Mouse (Mus musculus) forebrain, embryonic 15.5 days (tissue): ENCODE results near the gene M1ap. TPM values are rescaled to one million over a fixed set of nuclear protein-coding genes. Genes with fewer than 3 reads are reported as not detected.

Source experiments
- ATAC-seq: fragments of 200-750 bp; cut with Nextera tagmentation; replicated peaks from 2 replicates; pipeline ENCODE4 v1.8.0; 2017; ENCODE audit warnings: mild to moderate bottlenecking, moderate TSS enrichment, moderate library complexity
- H3K27ac ChIP-seq: fragments of 300-500 bp; sonication (generic); replicated peaks from 2 replicates; pipeline ENCODE4 v1.5.1; 2015; ENCODE audit warnings: mild to moderate bottlenecking, inconsistent platforms
- H3K27me3 ChIP-seq: fragments of 300-500 bp; sonication (generic); 2 replicates; pipeline ENCODE4 v1.6.1; 2015; ENCODE audit warnings: inconsistent platforms
- H3K36me3 ChIP-seq: fragments of 300-500 bp; sonication (generic); 2 replicates; pipeline ENCODE4 v1.6.1; 2015; ENCODE audit warnings: mild to moderate bottlenecking, inconsistent platforms
- H3K4me1 ChIP-seq: fragments of 300-500 bp; sonication (generic); 2 replicates; pipeline ENCODE4 v1.6.1; 2015; ENCODE audit warnings: inconsistent platforms
- H3K4me2 ChIP-seq: fragments of 300-500 bp; sonication (generic); replicated peaks from 2 replicates; pipeline ENCODE4 v1.6.1; 2015; ENCODE audit warnings: mild to moderate bottlenecking, inconsistent platforms
- H3K4me3 ChIP-seq: fragments of 300-500 bp; sonication (generic); 2 replicates; pipeline ENCODE4 v1.5.1; 2015; ENCODE audit warnings: mild to moderate bottlenecking, inconsistent platforms
- H3K9ac ChIP-seq: fragments of 300-500 bp; sonication (generic); replicated peaks from 2 replicates; pipeline ENCODE4 v1.6.1; 2015; ENCODE audit warnings: mild to moderate bottlenecking, inconsistent platforms
- H3K9me3 ChIP-seq: fragments of 300-500 bp; sonication (generic); 2 replicates; pipeline ENCODE4 v1.6.1; 2016; ENCODE audit warnings: inconsistent platforms
- WGBS: fragments of 180-500 bp; shearing (Covaris S2); methylation state at CpG from one replicate; pipeline ENCODE4 v1.1.7; 2015; ENCODE audit warnings: mixed read lengths; 5-methylcytosine and 5-hydroxymethylcytosine counted together
- polyA plus RNA-seq: library from polyadenylated mRNA; unstranded; fragments of >200 nt; fragmentation: Nextera tagmentation; extraction: Ambion mirVana; gene quantifications from 2 replicates; pipeline ENCODE4 v1.2.1, GENCODE M21; 2015

Gene M1ap
- polyA plus RNA-seq, 1 experiment from 2014 or later: not detected

DNA sequence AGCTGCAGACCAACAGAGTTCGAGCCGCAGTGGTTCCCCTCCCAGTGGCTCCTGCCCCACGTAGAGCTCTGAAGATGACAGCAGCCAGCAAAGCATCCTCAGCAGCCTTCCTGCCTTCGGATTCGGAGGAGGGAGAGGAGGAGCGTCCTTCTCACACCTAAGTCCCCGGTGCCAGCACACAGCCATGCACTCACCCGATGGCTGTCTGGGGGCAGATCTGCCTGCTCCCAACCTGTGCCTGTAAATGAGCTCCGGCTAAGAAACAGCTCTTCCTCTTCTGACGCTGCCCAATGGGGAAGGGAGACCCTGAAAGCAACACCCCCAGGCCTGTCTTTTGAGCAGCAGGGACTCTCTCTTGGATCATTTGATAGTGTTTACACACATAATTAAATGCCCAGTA is 83.1 kb downstream of the M1ap start:
- H3K27ac ChIP-seq: no peak overlapping the region
- H3K9me3 ChIP-seq: no peaks in the 10 kb centered on the region
- H3K4me2 ChIP-seq: no peak overlapping the region
- H3K36me3 ChIP-seq: no peaks in the 10 kb centered on the region
- WGBS: 20% methylated on average over 10 of the region's 10 CpGs
- H3K27me3 ChIP-seq: peaks cover 26% of the 10 kb centered on the region; the same call in 1 of the 2 replicates
- no peak for ATAC-seq
- H3K4me1 ChIP-seq: peaks cover 27% of the 10 kb centered on the region
- no peak overlapping the region for H3K9ac ChIP-seq
- H3K4me3 ChIP-seq: no peak overlapping the region

DNA sequence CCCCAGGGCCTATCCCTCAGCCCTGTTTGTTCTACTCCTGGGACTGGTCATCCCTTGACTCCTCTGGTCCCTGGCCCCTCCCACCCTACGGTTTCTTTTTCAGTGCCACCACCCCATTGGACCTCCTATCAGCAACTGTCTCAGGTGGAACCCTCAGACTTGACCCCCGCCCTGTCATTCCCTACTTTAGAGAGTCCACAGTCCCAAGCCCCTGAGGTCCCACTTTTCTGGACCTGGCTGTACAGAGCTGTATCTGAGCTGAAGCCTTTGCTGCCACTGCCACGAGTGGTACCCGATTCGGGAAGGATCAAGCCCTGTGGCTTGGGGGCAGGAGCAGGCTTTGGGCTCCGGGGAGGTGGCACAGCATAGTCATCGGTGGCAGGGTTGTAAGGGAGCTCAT is 84.4 kb downstream of the M1ap start:
- H3K36me3 ChIP-seq: no peaks in the 10 kb centered on the region
- H3K9ac ChIP-seq: no peak overlapping the region
- WGBS: 59% methylated on average over 7 of the region's 7 CpGs
- peaks cover 26% of the 10 kb centered on the region; the same call in 1 of the 2 replicates for H3K27me3 ChIP-seq
- H3K4me3 ChIP-seq: no peak overlapping the region
- ATAC-seq: no peak
- no peak overlapping the region for H3K4me2 ChIP-seq
- H3K4me1 ChIP-seq: peaks cover 27% of the 10 kb centered on the region
- H3K27ac ChIP-seq: no peak overlapping the region
- H3K9me3 ChIP-seq: no peaks in the 10 kb centered on the region

DNA sequence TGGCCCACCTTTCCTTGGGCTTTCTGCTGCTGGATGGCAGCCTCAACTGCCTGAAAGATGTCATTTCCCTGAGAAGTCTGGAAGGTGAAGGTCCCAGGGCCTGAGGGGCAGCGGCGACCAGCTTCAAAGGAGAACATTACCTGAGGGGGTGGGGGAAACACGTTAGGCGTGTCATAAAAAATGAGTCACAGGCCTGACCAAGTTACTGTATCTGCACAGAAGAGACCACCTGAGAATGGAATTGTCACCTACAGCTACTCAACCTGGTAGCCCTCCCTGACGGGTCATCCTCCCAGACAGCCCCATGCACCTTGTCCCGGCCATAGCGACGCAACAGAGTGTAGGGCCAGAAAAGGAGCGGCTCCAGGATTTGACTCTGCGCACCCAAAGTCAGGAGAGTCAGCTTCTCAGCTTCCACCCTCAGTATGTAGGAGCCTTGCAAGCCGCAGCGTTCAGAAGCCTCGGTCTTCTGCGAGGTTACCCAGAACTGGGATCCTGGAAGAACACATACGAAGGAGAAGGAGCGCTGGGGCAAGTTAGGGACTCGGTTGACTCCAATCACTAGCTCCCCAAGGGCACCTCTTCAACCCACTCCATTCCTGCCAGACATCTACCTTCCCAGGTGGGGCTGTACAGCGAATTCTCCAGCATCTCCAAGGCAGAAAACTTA is 85.4 kb downstream of the M1ap start:
- 27% methylated on average over 18 of the region's 18 CpGs for WGBS
- 0 out of 2 replicates have a peak overlapping the region, but pooled peaks have one; percentile 51 for H3K9ac ChIP-seq
- peaks cover 27% of the 10 kb centered on the region for H3K4me1 ChIP-seq
- no peaks in the 10 kb centered on the region for H3K9me3 ChIP-seq
- H3K4me3 ChIP-seq: peak overlapping the region; percentile 55
- H3K36me3 ChIP-seq: no peaks in the 10 kb centered on the region
- peaks cover 26% of the 10 kb centered on the region; the same call in 1 of the 2 replicates for H3K27me3 ChIP-seq
- no peak overlapping the region for H3K27ac ChIP-seq
- no peak for ATAC-seq
- peak overlapping the region; percentile 94 for H3K4me2 ChIP-seq

DNA sequence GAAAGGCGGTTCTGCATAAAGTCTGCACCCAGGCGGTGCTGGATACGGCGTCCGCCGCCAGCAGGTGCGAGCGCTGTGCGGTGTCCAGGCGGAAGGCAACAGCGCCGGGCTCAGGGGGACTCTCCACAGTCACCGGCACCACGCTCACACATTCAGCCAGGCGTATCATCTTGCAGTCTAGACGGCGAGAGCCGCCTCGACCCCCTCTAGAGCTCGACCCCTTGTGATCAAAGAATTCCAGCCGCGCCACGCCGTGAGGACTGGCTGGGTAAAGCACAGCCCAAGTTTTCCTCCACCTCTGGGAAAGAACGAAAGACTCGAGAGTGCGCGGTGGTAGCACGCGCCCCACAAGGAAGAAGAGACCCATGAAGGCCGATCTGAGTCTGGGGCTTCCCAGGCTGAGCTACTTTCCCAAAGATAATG is 86.1 kb downstream of the M1ap start:
- peak; percentile 46 for ATAC-seq
- Histone ChIP-seq H3K36me3 (no peaks in the 10 kb centered on the region), H3K9ac (peak overlapping the region; percentile 51), H3K27ac (no peak overlapping the region), H3K4me1 (peaks cover 27% of the 10 kb centered on the region), H3K4me2 (peak overlapping the region; percentile 94), H3K9me3 (no peaks in the 10 kb centered on the region), H3K4me3 (peak overlapping the region; percentile 55), H3K27me3 (peaks cover 26% of the 10 kb centered on the region; the same call in 1 of the 2 replicates)
- WGBS: under 1% methylated on average over 31 of the region's 31 CpGs

DNA sequence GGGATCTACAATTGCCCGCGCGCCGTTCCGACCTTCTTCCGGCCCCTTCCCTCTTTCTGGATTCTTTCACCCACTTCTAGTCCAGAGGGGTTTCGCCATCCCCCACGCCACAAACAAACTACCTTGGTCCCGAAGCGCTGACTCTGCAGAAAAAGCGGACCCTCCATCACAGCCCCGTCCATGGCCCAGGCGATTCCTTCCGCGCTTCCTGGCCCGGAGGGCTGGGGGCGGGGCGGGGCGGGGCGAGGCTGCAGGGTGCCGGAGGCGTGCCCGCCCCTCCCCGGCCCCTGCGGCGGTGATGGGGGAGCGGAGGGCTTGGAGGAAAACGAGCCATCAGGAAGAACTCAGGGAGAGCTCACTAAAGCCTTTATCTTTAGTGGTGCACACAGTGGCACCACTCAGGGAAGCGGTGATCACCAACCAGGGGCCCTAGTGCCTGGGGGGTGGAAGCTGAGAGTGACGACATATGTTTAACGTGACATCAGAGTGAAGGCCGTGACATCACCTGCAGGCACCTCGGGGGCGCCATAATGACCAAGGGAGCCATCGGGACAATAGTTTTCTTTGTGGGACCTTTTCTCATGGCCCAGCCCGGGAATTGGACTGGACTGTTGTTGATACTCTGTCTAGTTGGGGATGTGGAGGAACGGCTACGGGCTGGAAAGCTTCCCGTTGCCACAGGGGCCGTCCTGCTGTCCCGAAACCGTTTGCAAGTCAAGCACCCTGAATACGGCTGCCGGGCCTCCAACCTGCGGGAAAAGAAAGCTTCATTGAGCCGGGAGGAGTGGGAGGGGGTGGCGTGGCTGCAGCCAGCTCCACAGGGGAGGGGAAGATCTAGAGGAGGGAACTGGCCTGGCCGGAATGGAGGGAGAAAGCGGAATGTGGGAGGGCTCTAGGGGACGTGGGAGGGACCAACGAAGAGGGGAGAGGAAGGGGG is 86.8 kb downstream of the M1ap start, which contains the start of the genes Dok1 and Loxl3:
TSS of gene Dok1 (minus strand) at position 223 of the 937 bp plus-strand sequence.
TSS of gene Loxl3 (plus strand) at position 925 of the 937 bp plus-strand sequence.
- Histone ChIP-seq H3K27me3 (peaks cover 26% of the 10 kb centered on the region; the same call in 1 of the 2 replicates), H3K4me3 (peak within 1 kb of the TSS; percentile 55), H3K4me1 (peaks cover 32% of the 10 kb centered on the region), H3K4me2 (peak within 1 kb of the TSS; percentile 94), H3K36me3 (no peaks in the 10 kb centered on the region), H3K9ac (peak within 1 kb of the TSS; percentile 51), H3K27ac (peak within 1 kb of the TSS; percentile 52), H3K9me3 (no peaks in the 10 kb centered on the region)
- ATAC-seq: peak; percentile 70
- WGBS: under 1% methylated on average over 51 of the region's 51 CpGs

DNA sequence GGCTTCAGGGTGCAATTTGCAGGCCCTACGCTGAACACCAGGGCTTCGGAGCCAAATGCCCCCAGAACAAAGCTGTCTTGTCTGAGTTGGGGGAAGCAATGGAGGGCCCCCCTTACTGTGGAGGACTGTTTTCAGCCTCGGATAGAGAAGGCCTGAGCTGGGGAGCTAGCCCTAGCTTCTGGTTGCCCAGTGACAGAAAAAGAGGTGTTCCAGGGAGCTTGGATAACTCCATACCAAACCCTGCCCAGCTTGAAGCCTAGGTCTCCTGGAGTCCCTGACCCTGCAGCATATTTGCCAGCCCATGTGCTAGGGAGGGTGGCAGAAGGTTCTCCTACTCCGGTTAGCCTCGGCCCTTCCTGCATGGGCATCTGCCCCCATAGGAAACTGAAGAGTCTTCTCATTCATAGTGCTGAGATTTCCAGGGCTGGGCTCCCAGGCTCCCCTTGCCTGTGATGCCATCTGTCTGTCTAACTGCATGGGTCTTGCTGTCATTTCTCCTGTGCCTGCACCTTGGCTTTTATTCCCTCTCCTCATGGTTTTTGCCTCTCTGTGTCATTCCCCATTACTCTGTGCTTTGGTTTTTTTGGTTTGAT is 87.9 kb downstream of the M1ap start:
- Histone ChIP-seq H3K9me3 (no peaks in the 10 kb centered on the region), H3K36me3 (no peaks in the 10 kb centered on the region), H3K27ac (no peak overlapping the region), H3K4me1 (peaks cover 35% of the 10 kb centered on the region), H3K27me3 (peaks cover 21% of the 10 kb centered on the region; the same call in 1 of the 2 replicates), H3K9ac (peak overlapping the region; percentile 51), H3K4me2 (peak overlapping the region; percentile 94), H3K4me3 (peak overlapping the region; percentile 55)
- 21% methylated on average over 5 of the region's 5 CpGs for WGBS
- no peak for ATAC-seq

DNA sequence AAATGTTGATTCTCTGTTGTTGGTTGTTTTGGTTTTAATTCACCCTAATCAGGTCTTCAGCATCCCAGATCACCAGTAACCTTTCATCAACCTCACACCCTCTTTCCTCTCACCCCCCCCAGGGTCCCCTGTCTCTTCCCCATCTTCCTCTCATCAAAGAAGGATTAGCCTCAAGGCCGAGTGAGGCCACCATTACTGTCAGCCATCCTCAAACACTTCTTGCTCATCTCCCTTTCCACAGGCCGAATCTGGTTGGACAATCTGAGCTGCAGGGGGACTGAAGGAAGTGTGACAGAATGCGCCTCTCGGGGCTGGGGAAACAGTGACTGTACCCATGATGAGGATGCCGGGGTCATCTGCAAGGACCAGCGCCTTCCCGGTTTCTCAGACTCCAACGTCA is 90.5 kb downstream of the M1ap start:
- no peak overlapping the region for H3K27ac ChIP-seq
- H3K27me3 ChIP-seq: peaks cover 5% of the 10 kb centered on the region; the same call in 1 of the 2 replicates
- H3K9me3 ChIP-seq: no peaks in the 10 kb centered on the region
- H3K4me1 ChIP-seq: peaks cover 33% of the 10 kb centered on the region
- H3K4me2 ChIP-seq: no peak overlapping the region
- H3K9ac ChIP-seq: no peak overlapping the region
- WGBS: 84% methylated on average over 8 of the region's 8 CpGs
- H3K4me3 ChIP-seq: no peak overlapping the region
- no peaks in the 10 kb centered on the region for H3K36me3 ChIP-seq
- no peak for ATAC-seq

DNA sequence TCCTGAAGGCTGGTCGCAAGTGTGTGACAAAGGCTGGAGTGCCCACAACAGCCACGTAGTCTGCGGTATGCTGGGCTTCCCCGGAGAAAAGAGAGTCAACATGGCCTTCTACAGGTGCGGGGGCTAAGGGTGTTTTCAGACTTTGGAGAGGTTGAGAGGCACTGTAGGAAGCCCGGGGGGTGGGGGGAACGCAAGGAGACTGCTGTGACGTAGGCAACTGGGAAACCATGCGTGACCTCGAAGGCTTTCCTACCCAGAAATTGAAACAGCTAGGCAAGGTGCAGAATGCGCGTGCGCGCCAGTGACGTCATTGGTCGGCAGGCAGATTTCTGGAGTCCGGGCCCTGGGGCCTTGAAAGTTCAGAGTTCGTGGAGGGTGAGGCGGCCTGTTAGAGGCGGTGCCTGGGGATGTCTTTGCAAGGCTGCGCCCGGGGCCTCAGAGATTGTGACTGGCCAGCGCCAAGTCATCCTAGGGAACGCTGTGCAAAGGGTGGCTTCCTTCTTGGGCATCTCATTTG is 91.9 kb downstream of the M1ap start:
- peak; percentile 59 for ATAC-seq
- no peaks in the 10 kb centered on the region for H3K27me3 ChIP-seq
- H3K36me3 ChIP-seq: no peaks in the 10 kb centered on the region
- H3K4me3 ChIP-seq: peak overlapping the region; percentile 38
- 9% methylated on average over 24 of the region's 24 CpGs for WGBS
- peaks cover 20% of the 10 kb centered on the region for H3K4me1 ChIP-seq
- peak overlapping the region; percentile 40 for H3K9ac ChIP-seq
- H3K27ac ChIP-seq: no peak overlapping the region
- no peaks in the 10 kb centered on the region for H3K9me3 ChIP-seq
- peak overlapping the region; percentile 69 for H3K4me2 ChIP-seq

DNA sequence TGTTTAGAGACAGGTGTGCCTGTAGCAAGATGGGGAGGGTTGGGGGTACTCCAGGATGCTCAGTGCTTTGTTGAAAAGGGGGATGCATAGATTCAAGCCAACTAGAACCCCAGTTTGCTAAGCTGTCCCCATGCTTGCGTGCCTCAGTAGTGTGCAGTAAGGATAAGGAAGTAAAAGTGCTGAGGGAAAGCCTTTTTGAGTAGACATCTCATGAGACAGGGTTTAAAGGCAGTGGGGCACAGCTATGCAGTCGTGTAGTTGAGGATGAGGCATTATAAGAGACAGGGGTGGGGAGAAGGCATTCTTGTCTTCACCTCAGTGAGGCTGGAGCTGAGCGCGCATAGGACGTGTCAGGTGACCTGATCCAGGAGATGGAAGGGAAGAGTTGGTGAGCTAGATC is 93.9 kb downstream of the M1ap start:
- Histone ChIP-seq H3K9me3 (no peaks in the 10 kb centered on the region), H3K4me1 (peaks cover 8% of the 10 kb centered on the region), H3K36me3 (no peaks in the 10 kb centered on the region), H3K27ac (no peak overlapping the region), H3K27me3 (no peaks in the 10 kb centered on the region), H3K4me3 (no peak overlapping the region), H3K4me2 (no peak overlapping the region), H3K9ac (no peak overlapping the region)
- 78% methylated on average over 5 of the region's 5 CpGs for WGBS
- no peak for ATAC-seq

DNA sequence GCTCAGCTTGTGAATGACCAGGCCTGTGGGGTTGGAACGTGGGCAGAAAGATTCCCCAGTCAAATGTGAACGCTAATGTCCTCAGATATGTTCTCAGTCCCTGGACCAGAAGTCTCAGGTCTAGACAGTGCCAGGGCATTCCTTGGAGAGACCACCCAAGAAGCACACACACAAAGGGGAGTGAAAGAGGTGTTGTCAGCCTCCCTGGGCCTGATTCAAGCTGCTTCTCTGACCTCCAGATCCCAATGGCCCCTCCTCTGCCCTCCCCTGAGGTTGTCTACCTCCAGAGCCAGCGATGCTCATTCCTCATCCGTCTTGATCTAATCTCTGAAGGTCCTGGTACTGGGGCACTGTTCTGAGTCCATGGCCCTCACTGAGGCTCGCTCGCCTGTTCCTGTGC is 96.9 kb downstream of the M1ap start:
- H3K4me1 ChIP-seq: peaks cover 3% of the 10 kb centered on the region
- no peaks in the 10 kb centered on the region for H3K9me3 ChIP-seq
- H3K27me3 ChIP-seq: no peaks in the 10 kb centered on the region
- no peak overlapping the region for H3K9ac ChIP-seq
- no peak overlapping the region for H3K27ac ChIP-seq
- ATAC-seq: no peak
- H3K36me3 ChIP-seq: no peaks in the 10 kb centered on the region
- H3K4me2 ChIP-seq: no peak overlapping the region
- H3K4me3 ChIP-seq: no peak overlapping the region
- 67% methylated on average over 6 of the region's 6 CpGs for WGBS

DNA sequence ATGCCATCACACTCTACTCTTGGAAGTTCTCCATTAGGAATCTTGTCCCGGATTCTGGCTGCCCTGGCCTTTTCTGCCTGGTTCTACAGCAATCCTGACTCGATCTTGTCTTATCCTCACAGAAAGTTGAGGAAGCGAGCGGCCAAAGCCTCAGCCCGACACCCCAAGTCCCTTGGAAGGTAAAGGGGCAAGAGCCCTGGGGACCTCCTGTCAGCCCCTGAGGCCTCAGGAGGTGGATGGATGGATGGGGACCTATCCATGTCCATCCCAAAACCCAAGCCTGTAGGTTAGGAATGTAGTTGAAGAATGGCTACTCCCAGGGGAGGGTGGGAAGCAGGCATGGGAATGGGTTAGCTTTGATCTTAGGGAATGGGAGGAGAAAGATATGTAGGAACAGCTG is 97.3 kb downstream of the M1ap start:
- no peak for ATAC-seq

More for the DNA sequence above, 97.3 kb downstream of the M1ap start:
- H3K4me1 ChIP-seq: no peaks in the 10 kb centered on the region
- no peak overlapping the region for H3K4me3 ChIP-seq
- 89% methylated on average over 5 of the region's 5 CpGs for WGBS
- H3K27ac ChIP-seq: no peak overlapping the region
- no peaks in the 10 kb centered on the region for H3K36me3 ChIP-seq
- no peaks in the 10 kb centered on the region for H3K9me3 ChIP-seq
- H3K9ac ChIP-seq: no peak overlapping the region
- H3K27me3 ChIP-seq: no peaks in the 10 kb centered on the region
- no peak overlapping the region for H3K4me2 ChIP-seq
